Mouse (Mus musculus) liver, embryonic 14.5 days (tissue): ENCODE measurements around the gene Prph2.

Experiments
- CTCF ChIP-seq: IDR thresholded peaks from 2 replicates; pipeline ENCODE4 v1.5.1; 2016; ENCODE audit warnings: antibody characterized with exemption, low read depth, control low read depth
- EP300 ChIP-seq: IDR thresholded peaks from 2 replicates; pipeline ENCODE4 v1.6.1; 2016; ENCODE audit warnings: antibody characterized with exemption, low read depth

DNA sequence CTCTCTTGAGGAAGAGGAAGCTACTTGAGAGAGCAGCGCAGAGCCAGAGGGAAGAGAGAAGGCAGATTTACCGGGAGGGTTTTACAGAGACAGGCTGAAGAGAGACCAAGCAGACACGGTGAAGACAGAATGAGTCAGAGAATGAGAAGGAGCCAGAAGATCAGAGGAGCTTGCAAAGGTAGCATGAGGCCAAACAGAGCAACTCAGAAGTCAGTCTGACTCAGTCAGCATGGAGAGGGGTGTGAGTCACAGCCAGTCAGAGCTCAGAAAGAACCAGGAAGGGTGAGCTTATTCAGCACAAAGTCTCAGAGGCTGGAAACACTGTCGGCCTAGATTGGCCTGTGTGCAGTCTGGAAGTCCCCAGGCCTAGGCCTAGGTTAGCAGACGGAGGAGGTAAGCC lies 22.7 kb downstream of the Prph2 start:
- TF ChIP-seq CTCF (no peak), EP300 (no peak)
